Mouse (Mus musculus) adrenal gland, adult 18-20 months (tissue): Measurements from ENCODE around the gene H2al1g. TPM values are rescaled to one million over a fixed set of nuclear protein-coding genes. Genes with fewer than 3 reads are reported as not detected.
"Not testable (repeated sequence)": the region's sequence is repeated elsewhere in the genome, so short reads cannot be mapped to it uniquely, and the experiment has no call there.

Experiments used
- DNase-seq, 2 experiments: peaks; one replicate each; pipeline ENCODE4 v3.0.0; 2021 to 2022; ENCODE audit warnings: low spot score in 2 of 2
- long read RNA-seq, 2 experiments: library from polyadenylated mRNA; stranded (forward); transcript quantifications; one replicate each; pipeline ENCODE4 v2.0.0; 2021
- total RNA-seq, 2 experiments: library from RNA; stranded (reverse); gene quantifications; 1 replicate in 1 of 2; 2 replicates in 1 of 2; pipeline ENCODE4 v1.2.3; 2021

The H2al1g gene
- not detected for total RNA-seq
- long read RNA-seq, experiment 1 = 0 reads
- long read RNA-seq, experiment 2 = 0 reads

GRCm38 (mm10) chrX:11317956-11318355 lies at the start of gene H2al1g:
Gene H2al1g (plus strand): TSS chrX:11318256.
- not testable (repeated sequence) for DNase-seq

DNA sequence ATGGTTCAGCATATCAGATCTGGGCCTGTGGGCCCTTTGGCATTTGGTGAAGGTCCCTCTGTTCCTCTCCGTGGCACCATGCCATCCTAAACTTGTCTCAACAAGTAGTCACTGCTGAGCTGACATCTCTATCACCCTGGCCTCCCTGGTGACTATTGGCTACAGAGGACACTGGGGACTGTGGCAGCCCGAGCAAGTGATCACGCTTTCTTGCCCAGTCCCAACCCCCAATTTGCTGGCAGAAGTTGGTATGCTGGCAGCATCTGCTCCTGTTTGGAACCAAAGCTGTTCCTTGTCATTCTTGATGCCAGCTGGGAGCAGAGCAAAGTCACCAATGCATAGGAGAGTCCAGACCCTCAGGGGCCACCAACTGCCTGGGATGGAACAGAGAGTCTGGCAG lies 49.0 kb upstream of the H2al1g start:
- DNase-seq = no peak

DNA sequence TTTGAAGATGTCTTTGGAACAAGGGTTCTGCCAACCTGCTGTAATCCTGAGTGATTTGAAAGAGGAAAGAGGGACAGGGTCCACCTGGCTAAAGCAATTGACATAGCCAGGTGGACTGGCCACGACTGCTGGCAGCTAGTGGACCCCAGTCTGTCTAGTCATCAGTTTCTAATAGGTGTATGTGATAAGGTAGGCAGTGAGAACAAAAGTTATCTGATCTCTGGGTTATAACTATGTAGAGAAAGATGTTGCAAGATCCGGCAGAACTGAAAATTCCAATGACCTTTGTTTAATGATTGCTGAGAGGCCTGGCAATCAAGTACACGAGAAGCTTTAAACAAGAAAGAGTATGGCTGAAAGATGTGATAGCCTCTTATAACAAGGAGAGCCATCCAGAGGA lies 44.9 kb upstream of the H2al1g start:
- DNase-seq = no peak

DNA sequence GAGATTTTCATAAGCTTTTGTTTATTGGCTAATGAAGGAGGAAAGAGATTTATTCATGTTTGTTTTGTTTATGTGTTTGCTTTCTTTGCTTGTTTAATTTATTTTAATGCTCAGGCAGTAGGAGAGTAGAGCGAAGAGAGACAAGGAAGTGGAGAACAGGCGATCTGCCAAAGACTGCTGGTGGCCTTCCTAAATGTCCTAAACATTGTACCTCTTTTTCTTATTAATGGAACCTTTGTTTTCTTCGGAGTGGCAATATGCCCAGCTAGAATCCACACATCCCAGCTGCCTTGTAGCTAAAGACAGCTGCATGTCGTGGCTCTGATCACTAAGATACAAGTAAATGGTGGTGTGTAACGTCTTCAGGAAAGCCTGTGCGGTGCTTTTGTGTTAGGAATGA lies 41.0 kb upstream of the H2al1g start:
- no peak for DNase-seq

- DNase-seq = no peak
Observed at GRCm38 (mm10) chrX:11280741-11281140, 37.3 kb upstream of the H2al1g start.

- DNase-seq = no peak
Observed at GRCm38 (mm10) chrX:11288306-11288882, 29.7 kb upstream of the H2al1g start.

DNA sequence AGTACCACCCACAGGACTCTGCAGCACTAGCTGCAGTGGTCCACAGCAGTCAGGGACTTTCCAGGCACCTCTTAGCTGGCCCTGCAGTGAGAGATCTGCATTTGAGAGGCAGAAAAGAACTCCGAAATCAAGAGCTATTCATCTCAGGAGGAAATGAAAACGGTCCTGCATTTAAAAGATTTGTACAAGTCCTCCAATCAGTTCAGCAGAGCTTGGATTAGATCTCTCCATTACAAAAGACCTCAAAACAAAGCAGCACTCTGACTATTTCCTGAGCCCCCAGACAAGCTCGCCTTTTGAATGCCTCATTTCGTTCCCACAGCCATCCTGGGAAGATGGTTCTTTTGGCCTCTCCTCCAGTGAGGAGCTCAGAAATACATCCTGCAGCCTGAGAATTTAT lies 28.8 kb upstream of the H2al1g start:
- no peak for DNase-seq

DNA sequence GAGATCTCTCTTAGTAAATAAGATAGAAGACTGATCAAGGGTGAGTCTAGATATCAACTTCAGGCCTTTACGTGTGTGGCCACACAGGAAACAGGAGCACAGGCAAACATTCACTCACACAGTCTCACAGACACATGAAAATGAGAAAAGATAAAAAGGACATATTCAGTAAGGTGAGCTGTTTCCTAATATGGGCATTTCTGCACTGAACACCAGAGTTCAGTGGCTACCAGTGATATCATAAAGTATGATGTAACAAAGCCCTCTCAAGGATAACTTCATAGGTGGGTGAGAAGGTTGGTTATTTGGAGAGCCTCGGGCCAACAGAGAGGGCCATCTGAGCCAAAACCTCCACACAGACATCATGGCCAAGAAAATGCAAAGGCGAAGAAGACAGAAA lies 19.1 kb upstream of the H2al1g start, which contains the start of gene H2al1a:
H2al1a (plus strand) TSS at position 301 of the 400 bp plus-strand sequence.
- DNase-seq = not testable (repeated sequence)

- not testable (repeated sequence) for DNase-seq
Observed at GRCm38 (mm10) chrX:11302132-11302531, 15.9 kb upstream of the H2al1g start, which contains the start of gene H2al1b. Gene H2al1b (plus strand): TSS chrX:11302432.

DNA sequence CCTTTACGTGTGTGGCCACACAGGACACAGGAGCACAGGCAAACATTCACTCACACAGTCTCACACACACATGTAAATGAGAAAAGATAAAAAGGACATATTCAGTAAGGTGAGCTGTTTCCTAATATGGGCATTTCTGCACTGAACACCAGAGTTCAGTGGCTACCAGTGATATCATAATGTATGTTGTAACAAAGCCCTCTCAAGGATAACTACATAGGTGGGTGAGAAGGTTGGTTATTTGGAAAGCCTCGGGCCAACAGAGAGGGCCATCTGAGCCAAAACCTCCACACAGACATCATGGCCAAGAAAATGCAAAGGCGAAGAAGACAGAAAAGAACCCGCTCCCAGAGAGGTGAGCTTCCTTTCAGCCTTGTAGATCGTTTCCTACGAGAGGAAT lies 12.7 kb upstream of the H2al1g start, which contains the start of gene H2al1c:
H2al1c (plus strand) TSS at position 301 of the 400 bp plus-strand sequence.
- not testable (repeated sequence) for DNase-seq

GRCm38 (mm10) chrX:11308524-11308923 lies 9.5 kb upstream of the H2al1g start, which contains the start of gene H2al1d:
Gene H2al1d (plus strand): TSS chrX:11308824.
- not testable (repeated sequence) for DNase-seq

GRCm38 (mm10) chrX:11311634-11312033 lies 6.4 kb upstream of the H2al1g start, which contains the start of gene H2al1e:
Gene H2al1e (plus strand): TSS chrX:11311934.
- DNase-seq = not testable (repeated sequence)

- DNase-seq = not testable (repeated sequence)
Observed at GRCm38 (mm10) chrX:11314858-11315257, 3.2 kb upstream of the H2al1g start, which contains the start of gene H2al1f. Gene H2al1f (plus strand): TSS chrX:11315158.

DNA sequence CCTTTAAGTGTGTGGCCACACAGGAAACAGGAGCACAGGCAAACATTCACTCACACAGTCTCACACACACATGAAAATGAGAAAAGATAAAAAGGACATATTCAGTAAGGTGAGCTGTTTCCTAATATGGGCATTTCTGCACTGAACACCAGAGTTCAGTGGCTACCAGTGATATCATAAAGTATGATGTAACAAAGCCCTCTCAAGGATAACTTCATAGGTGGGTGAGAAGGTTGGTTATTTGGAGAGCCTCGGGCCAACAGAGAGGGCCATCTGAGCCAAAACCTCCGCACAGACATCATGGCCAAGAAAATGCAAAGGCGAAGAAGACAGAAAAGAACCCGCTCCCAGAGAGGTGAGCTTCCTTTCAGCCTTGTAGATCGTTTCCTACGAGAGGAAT lies 3.1 kb downstream of the H2al1g start, which contains the start of gene H2al1h:
H2al1h (plus strand) TSS at position 301 of the 400 bp plus-strand sequence.
- not testable (repeated sequence) for DNase-seq

DNA sequence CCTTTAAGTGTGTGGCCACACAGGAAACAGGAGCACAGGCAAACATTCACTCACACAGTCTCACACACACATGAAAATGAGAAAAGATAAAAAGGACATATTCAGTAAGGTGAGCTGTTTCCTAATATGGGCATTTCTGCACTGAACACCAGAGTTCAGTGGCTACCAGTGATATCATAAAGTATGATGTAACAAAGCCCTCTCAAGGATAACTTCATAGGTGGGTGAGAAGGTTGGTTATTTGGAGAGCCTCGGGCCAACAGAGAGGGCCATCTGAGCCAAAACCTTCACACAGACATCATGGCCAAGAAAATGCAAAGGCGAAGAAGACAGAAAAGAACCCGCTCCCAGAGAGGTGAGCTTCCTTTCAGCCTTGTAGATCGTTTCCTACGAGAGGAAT lies 6.3 kb downstream of the H2al1g start, which contains the start of gene H2al1i:
H2al1i (plus strand) TSS at position 301 of the 400 bp plus-strand sequence.
- not testable (repeated sequence) for DNase-seq

DNA sequence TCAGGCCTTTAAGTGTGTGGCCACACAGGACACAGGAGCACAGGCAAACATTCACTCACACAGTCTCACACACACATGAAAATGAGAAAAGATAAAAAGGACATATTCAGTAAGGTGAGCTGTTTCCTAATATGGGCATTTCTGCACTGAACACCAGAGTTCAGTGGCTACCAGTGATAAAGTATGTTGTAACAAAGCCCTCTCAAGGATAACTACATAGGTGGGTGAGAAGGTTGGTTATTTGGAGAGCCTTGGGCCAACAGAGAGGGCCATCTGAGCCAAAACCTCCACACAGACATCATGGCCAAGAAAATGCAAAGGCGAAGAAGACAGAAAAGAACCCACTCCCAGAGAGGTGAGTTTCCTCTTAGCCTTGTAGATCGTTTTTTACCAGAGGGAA lies 9.5 kb downstream of the H2al1g start, which contains the start of gene H2al1j:
H2al1j (plus strand) TSS at position 301 of the 400 bp plus-strand sequence.
- DNase-seq = not testable (repeated sequence)

DNA sequence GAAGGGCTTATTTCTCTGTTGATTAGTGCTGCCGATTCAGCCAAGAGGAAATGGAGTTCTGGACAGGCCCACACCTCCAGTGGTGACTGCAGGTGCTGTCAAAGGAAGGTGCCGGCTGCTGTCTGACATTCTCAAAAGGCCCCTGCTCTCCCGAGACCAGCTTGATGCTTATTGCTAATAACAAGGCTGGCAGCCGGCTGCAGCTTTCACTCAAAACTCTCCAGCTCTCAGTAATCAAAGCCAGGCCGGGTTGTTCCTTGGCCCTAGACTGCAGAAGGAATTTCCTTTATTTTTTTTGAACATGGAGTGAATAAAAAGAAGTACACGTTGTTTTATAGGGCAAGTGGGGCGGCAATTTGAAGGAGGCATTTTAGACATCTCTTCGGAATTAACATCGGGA lies 27.7 kb downstream of the H2al1g start:
- DNase-seq = no peak

- no peak for DNase-seq
Observed at GRCm38 (mm10) chrX:11346756-11347155, 28.7 kb downstream of the H2al1g start.

GRCm38 (mm10) chrX:11360823-11361222 lies 42.8 kb downstream of the H2al1g start:
- DNase-seq = no peak

GRCm38 (mm10) chrX:11361261-11361660 lies 43.2 kb downstream of the H2al1g start:
- no peak for DNase-seq

GRCm38 (mm10) chrX:11363890-11364289 lies 45.8 kb downstream of the H2al1g start:
- no peak for DNase-seq

GRCm38 (mm10) chrX:11365151-11365550 lies 47.1 kb downstream of the H2al1g start:
- DNase-seq = no peak
